Comparison of ENCODE assay signal across 8 mouse cellular contexts in genomic region chr15:27785280-27786001, GRCm38 (mm10).
DNase-seq lines count a peak whose midpoint lies in the region; ATAC-seq and TF ChIP-seq lines count a peak whose summit lies in the region.

No protein-coding gene starts in this region.

- peak in 1 of 2 experiments; percentile 49 for DNase-seq in layer of hippocampus, adult 2 months (ENCODE audit: low spot score in 2 of 2)
- no peak for DNase-seq in layer of hippocampus, adult 9-11 months
- DNase-seq in brain, adult 2 months (ENCODE audit: low read depth, low spot score): peak; percentile 72
- DNase-seq in kidney, postnatal 0 days (ENCODE audit: low spot score): peak; percentile 74
- peak; percentile 80 for DNase-seq in lung, postnatal 36 days
- peak; percentile 49 for DNase-seq in thymus, postnatal 25 days
- no peak for DNase-seq in left cerebral cortex, adult 9 months (ENCODE audit: low spot score in 2 of 2)

- peak; percentile 29; the same call in 1 of the 2 replicates for ATAC-seq in heart, embryonic 16.5 days (replicated peaks; ENCODE audit: extremely low read depth, insufficient read depth, low FRiP score)
- 0 out of 2 replicates have a peak, but pooled peaks have one; percentile 7 for ATAC-seq in kidney, postnatal 0 days (replicated peaks; ENCODE audit: low FRiP score, low read depth)

- peak overlapping the region; percentile 58 for H3K4me2 ChIP-seq in heart, embryonic 16.5 days (ENCODE audit: low read depth, low read length)
- peak overlapping the region; percentile 48 for H3K4me2 ChIP-seq in kidney, postnatal 0 days (ENCODE audit: low read length)

- H3K4me1 ChIP-seq in heart, embryonic 16.5 days (ENCODE audit: control insufficient read depth, insufficient read depth, low read length): peaks cover 87% of the 10 kb centered on the region
- peaks cover 56% of the 10 kb centered on the region for H3K4me1 ChIP-seq in kidney, postnatal 0 days (replicated peaks; ENCODE audit: insufficient read depth, low read length)

- no peaks in the 10 kb centered on the region for H3K9me3 ChIP-seq in heart, embryonic 16.5 days (replicated peaks; ENCODE audit: control insufficient read depth, low read length)
- H3K9me3 ChIP-seq in kidney, postnatal 0 days (replicated peaks; ENCODE audit: low read length): no peaks in the 10 kb centered on the region

- 25% methylated on average over 12 of the region's 12 CpGs for WGBS in heart, embryonic 16.5 days
- 25% methylated on average over 12 of the region's 12 CpGs for WGBS in kidney, postnatal 0 days

- peak overlapping the region; percentile 52 for H3K9ac ChIP-seq in heart, embryonic 16.5 days (ENCODE audit: low read length)
- H3K9ac ChIP-seq in kidney, postnatal 0 days (ENCODE audit: low read depth, low read length): no peak overlapping the region

- no peak for TF ChIP-seq CTCF in layer of hippocampus, adult 2 months (conservative IDR thresholded peaks at IDR 0.05)
- TF ChIP-seq CTCF in kidney, postnatal 0 days (IDR thresholded peaks at IDR 0.05; ENCODE audit: low read depth): no peak

- peak overlapping the region; percentile 99 for H3K27ac ChIP-seq in layer of hippocampus, adult 2 months
- peak overlapping the region; percentile 96 for H3K27ac ChIP-seq in heart, embryonic 16.5 days (ENCODE audit: low read length)
- peak overlapping the region; percentile 91 for H3K27ac ChIP-seq in kidney, postnatal 0 days

- H3K36me3 ChIP-seq in heart, embryonic 16.5 days (ENCODE audit: control insufficient read depth, insufficient read depth): no peaks in the 10 kb centered on the region
- H3K36me3 ChIP-seq in kidney, postnatal 0 days (ENCODE audit: insufficient read depth, low read length): 0 out of 2 replicates have a peak, but pooled peaks cover 3% of the 10 kb centered on the region

- no peaks in the 10 kb centered on the region for H3K27me3 ChIP-seq in heart, embryonic 16.5 days (ENCODE audit: control insufficient read depth, insufficient read depth, low read length)
- H3K27me3 ChIP-seq in kidney, postnatal 0 days (ENCODE audit: insufficient read depth, low read length): no peaks in the 10 kb centered on the region

- H3K4me3 ChIP-seq in layer of hippocampus, adult 2 months: peak overlapping the region; percentile 59
- peak overlapping the region; percentile 32 for H3K4me3 ChIP-seq in heart, embryonic 16.5 days (ENCODE audit: low read length)
- H3K4me3 ChIP-seq in kidney, postnatal 0 days (replicated peaks; ENCODE audit: low read depth, low read length): peak overlapping the region; percentile 10; the same call in 1 of the 2 replicates

Comparison
In these comparisons a context has a peak if more than half of its experiments do, and no peak if none do; other contexts are left out.
1. DNase-seq: peak in brain, adult 2 months (single experiment), kidney, postnatal 0 days (single experiment), lung, postnatal 36 days (single experiment) and thymus, postnatal 25 days (single experiment); none in layer of hippocampus, adult 9-11 months (single experiment) and left cerebral cortex, adult 9 months (0 of 2).
2. Peak in every context shown above with its lines, with median percentiles within 50 percentile points of each other: H3K27ac ChIP-seq and H3K4me3 ChIP-seq.